Mouse (Mus musculus) gastrocnemius, postnatal 4 days (tissue): ENCODE measurements around the gene Gm1604a. TPM values are rescaled to one million over a fixed set of nuclear protein-coding genes. Genes with fewer than 3 reads are reported as not detected.

ENCODE experiments used
- total RNA-seq, 2 experiments: library from RNA; stranded (reverse); gene quantifications; 2 replicates each; pipeline ENCODE4 v1.2.3; 2021

Gene Gm1604a
- total RNA-seq, 2 experiments from 2014 or later: not detected

Other genes with a start within 250 kb of the Gm1604a start
- gene Ezr, start 242.8 kb upstream of the Gm1604a start, total RNA-seq: 10 to 100 TPM; 14.3 to 18.9 TPM
- gene Rsph3b, start 76.9 kb upstream of the Gm1604a start, total RNA-seq: 10 to 100 TPM; 24.7 to 25.3 TPM
- 10 to 100 TPM; 11.2 to 12.9 TPM for gene Tagap1, start 64.4 kb upstream of the Gm1604a start, total RNA-seq
- gene Rnaset2b, start 54.9 kb upstream of the Gm1604a start, total RNA-seq: 100 to 1,000 TPM; 131 to 136 TPM
- under 1 TPM; 0.17 to 0.31 TPM for gene Gm49721, start 46.7 kb upstream of the Gm1604a start, total RNA-seq
- 10 to 100 TPM; 37.9 to 43.0 TPM for gene Rps6ka2, start 144.5 kb downstream of the Gm1604a start, total RNA-seq